8 mouse cellular contexts compared by ENCODE assay signal in genomic region chr8:122812610-122813250, GRCm38 (mm10). TPM values are rescaled to one million over a fixed set of nuclear protein-coding genes. Genes with fewer than 3 reads are reported as not detected.
DNase-seq lines count a peak whose midpoint lies in the region; ATAC-seq and TF ChIP-seq lines count a peak whose summit lies in the region.

No protein-coding gene starts in this region.

- no peak overlapping the region; the same call in 1 of the 2 replicates for H3K27ac ChIP-seq in hindbrain, embryonic 16.5 days (ENCODE audit: low read depth, low read length)
- H3K27ac ChIP-seq in stomach, postnatal 0 days (replicated peaks), result no peak overlapping the region

- 70% methylated on average over 14 of the region's 14 CpGs for WGBS in hindbrain, embryonic 16.5 days
- WGBS in stomach, postnatal 0 days, result 77% methylated on average over 14 of the region's 14 CpGs

- no peaks in the 10 kb centered on the region for H3K9me3 ChIP-seq in hindbrain, embryonic 16.5 days (ENCODE audit: control insufficient read depth, low read length)
- no peaks in the 10 kb centered on the region for H3K9me3 ChIP-seq in stomach, postnatal 0 days (ENCODE audit: control insufficient read depth, low read length)

- no peak overlapping the region for H3K4me2 ChIP-seq in hindbrain, embryonic 16.5 days (ENCODE audit: low read length)
- H3K4me2 ChIP-seq in stomach, postnatal 0 days (replicated peaks; ENCODE audit: low read depth), result no peak overlapping the region

- H3K4me1 ChIP-seq in hindbrain, embryonic 16.5 days (ENCODE audit: control insufficient read depth, insufficient read depth, low read depth, low read length), result peaks cover 33% of the 10 kb centered on the region
- H3K4me1 ChIP-seq in stomach, postnatal 0 days (replicated peaks; ENCODE audit: control insufficient read depth, insufficient read depth), result no peaks in the 10 kb centered on the region

- TF ChIP-seq CTCF in stomach, postnatal 0 days (IDR thresholded peaks at IDR 0.05; ENCODE audit: low read depth), result peak; percentile 56

- no peak for ATAC-seq in hindbrain, embryonic 16.5 days
- no peak for ATAC-seq in stomach, postnatal 0 days (ENCODE audit: low FRiP score, low TSS enrichment)
- no peak for ATAC-seq in megakaryocyte-erythroid progenitor cell, adult 5-6 weeks (replicated peaks; ENCODE audit: low FRiP score, low TSS enrichment, poor library complexity, severe bottlenecking)

- H3K27me3 ChIP-seq in hindbrain, embryonic 16.5 days (replicated peaks; ENCODE audit: control insufficient read depth, insufficient read depth, low read length), result no peaks in the 10 kb centered on the region
- H3K27me3 ChIP-seq in stomach, postnatal 0 days (ENCODE audit: control insufficient read depth, insufficient read depth, low read length), result no peaks in the 10 kb centered on the region

- no peaks in the 10 kb centered on the region for H3K36me3 ChIP-seq in hindbrain, embryonic 16.5 days (ENCODE audit: control insufficient read depth, insufficient read depth, low read length)
- H3K36me3 ChIP-seq in stomach, postnatal 0 days (ENCODE audit: control insufficient read depth, insufficient read depth, low read length), result peaks cover 6% of the 10 kb centered on the region; the same call in 1 of the 2 replicates

- no peak for TF ChIP-seq EP300 in stomach, postnatal 0 days (optimal IDR thresholded peaks at IDR 0.05)

- peak; percentile 32 for DNase-seq in embryo, embryonic 10 days (ENCODE audit: low spot score)
- DNase-seq in embryo, embryonic 11 days, result no peak
- peak; percentile 34 for DNase-seq in retina, embryonic 14.5 days (ENCODE audit: low spot score)
- no peak for DNase-seq in retina, postnatal 1 day
- no peak for DNase-seq in stomach, postnatal 0 days (ENCODE audit: low spot score)
- DNase-seq in kidney, postnatal 10 days, result no peak

- H3K9ac ChIP-seq in hindbrain, embryonic 16.5 days (ENCODE audit: low read depth, low read length), result peak overlapping the region; percentile 5; the same call in 1 of the 2 replicates
- H3K9ac ChIP-seq in stomach, postnatal 0 days (ENCODE audit: low read length), result no peak overlapping the region

- no peak overlapping the region for H3K4me3 ChIP-seq in hindbrain, embryonic 16.5 days (ENCODE audit: low read length)
- H3K4me3 ChIP-seq in stomach, postnatal 0 days (ENCODE audit: low read depth, low read length), result no peak overlapping the region

RNA-seq across cellular contexts. Expression of gene Cdh15, which starts 35.0 kb away (rescaled TPM):
- polyA plus RNA-seq in hindbrain, embryonic 16.5 days (2015; fragmentation: Nextera tagmentation; extraction: Ambion mirVana), result 2.3 and 2.9 TPM in 2 replicates
- polyA plus RNA-seq in stomach, postnatal 0 days (2015; fragmentation: Nextera tagmentation; extraction: Ambion mirVana), result 0.23 TPM in 2 replicates
- not detected in 2 replicates for total RNA-seq in megakaryocyte-erythroid progenitor cell, adult 5-6 weeks (2014; fragmentation: Nextera tagmentation)
- not detected in 2 replicates for total RNA-seq in megakaryocyte-erythroid progenitor cell, adult 5-6 weeks (2017)

RNA-seq across cellular contexts. Expression of gene Acsf3, which starts 37.4 kb away (rescaled TPM):
- polyA plus RNA-seq in hindbrain, embryonic 16.5 days (2015; fragmentation: Nextera tagmentation; extraction: Ambion mirVana), result 17.8 and 19.3 TPM in 2 replicates
- polyA plus RNA-seq in stomach, postnatal 0 days (2015; fragmentation: Nextera tagmentation; extraction: Ambion mirVana), result 14.7 and 15.4 TPM in 2 replicates
- total RNA-seq in megakaryocyte-erythroid progenitor cell, adult 5-6 weeks (2014; fragmentation: Nextera tagmentation), result 9.8 and 14.7 TPM in 2 replicates
- 5.8 and 9.5 TPM in 2 replicates for total RNA-seq in megakaryocyte-erythroid progenitor cell, adult 5-6 weeks (2017)

Comparison
In these comparisons a context has a peak if more than half of its experiments do, and no peak if none do; other contexts are left out.
1. DNase-seq: peak in embryo, embryonic 10 days (single experiment) and retina, embryonic 14.5 days (single experiment); none in embryo, embryonic 11 days (single experiment), retina, postnatal 1 day (single experiment), stomach, postnatal 0 days (single experiment) and kidney, postnatal 10 days (single experiment).